Mouse (Mus musculus): ENCODE data around the gene Spon1. TPM values are rescaled to one million over a fixed set of nuclear protein-coding genes. Genes with fewer than 3 reads are reported as not detected.
A peak's percentile ranks its signal among the peaks of the same experiment; 100 is the strongest.

The Spon1 gene
- total and polyA plus RNA-seq, 3 experiments, result not detected

- Histone ChIP-seq H3K79me2 (replicated peaks; ENCODE audit: control insufficient read depth, extremely low read depth, insufficient read depth, poor library complexity, severe bottlenecking) (no peaks in the 10 kb centered on the region), H3K4me1 (ENCODE audit: control insufficient read depth in 1 of 2, insufficient read depth in 2 of 2) (no peaks in the 10 kb centered on the region), H3K4me3 (replicated peaks in 1 of 3; ENCODE audit: low read depth in 2 of 3, low read length in 2 of 3, poor library complexity in 1 of 3) (no peak overlapping the region), H3K36me3 (replicated peaks in 1 of 2; ENCODE audit: control insufficient read depth in 1 of 2, insufficient read depth in 1 of 2, low read length in 1 of 2) (no peaks in the 10 kb centered on the region), H3K27ac (ENCODE audit: insufficient read depth, low read depth) (no peak overlapping the region), H3K4me2 (ENCODE audit: insufficient read depth, low read depth, poor library complexity, severe bottlenecking) (no peak overlapping the region), H3K27me3 (replicated peaks) (peaks cover 10% of the 10 kb centered on the region), H3K9ac (ENCODE audit: insufficient read depth, low read depth) (no peak overlapping the region), H3K9me3 (replicated peaks; ENCODE audit: low read length) (no peaks in the 10 kb centered on the region)
- no peak for TF ChIP-seq GABPA (IDR thresholded peaks at IDR 0.05; ENCODE audit: insufficient replicate concordance, low read depth, low read length)
- no peak for TF ChIP-seq POLR2AphosphoS2 (IDR thresholded peaks at IDR 0.05; ENCODE audit: low read depth, low read length)
- TF ChIP-seq MYC (IDR thresholded peaks at IDR 0.05; ENCODE audit: low read depth, low read length), result peak; percentile 59; the same call in 1 of the 2 replicates
- no peak for TF ChIP-seq ZKSCAN1 (IDR thresholded peaks at IDR 0.05; ENCODE audit: borderline replicate concordance, low read depth, low read length)
- no peak for TF ChIP-seq EP300 (IDR thresholded peaks at IDR 0.05; ENCODE audit: low read length)
- no peak for TF ChIP-seq MXI1 (IDR thresholded peaks at IDR 0.05; ENCODE audit: low read depth, low read length)
- no peak for TF ChIP-seq NRF1 (IDR thresholded peaks at IDR 0.05; ENCODE audit: low read depth, low read length)
- TF ChIP-seq RAD21 (IDR thresholded peaks at IDR 0.05; ENCODE audit: low read depth, low read length), result peak; percentile 85
- TF ChIP-seq KAT2A (IDR thresholded peaks at IDR 0.05; ENCODE audit: insufficient replicate concordance, low read length), result no peak
- no peak for TF ChIP-seq MAZ (IDR thresholded peaks at IDR 0.05; ENCODE audit: low read depth, low read length)
- TF ChIP-seq MAFK (IDR thresholded peaks at IDR 0.05; ENCODE audit: insufficient replicate concordance, low read length), result no peak
- TF ChIP-seq POLR2A (IDR thresholded peaks at IDR 0.05; ENCODE audit: low read depth, low read length), result no peak
- TF ChIP-seq CHD1 (IDR thresholded peaks at IDR 0.05; ENCODE audit: low read depth, low read length), result no peak
- no peak for TF ChIP-seq TBP (conservative IDR thresholded peaks at IDR 0.05; ENCODE audit: low read depth, low read length)
- peak; percentile 57 for TF ChIP-seq MAX (IDR thresholded peaks at IDR 0.05; ENCODE audit: low read length)
- TF ChIP-seq JUN (IDR thresholded peaks at IDR 0.05; ENCODE audit: insufficient read depth, low read depth, low read length), result no peak
- peak; percentile 60 for TF ChIP-seq USF2 (conservative IDR thresholded peaks at IDR 0.05; ENCODE audit: low read depth, low read length)
- peak; percentile 72 for TF ChIP-seq ZC3H11A (IDR thresholded peaks at IDR 0.05; ENCODE audit: low read depth, low read length)
- no peak for TF ChIP-seq NELFE (IDR thresholded peaks at IDR 0.05; ENCODE audit: low read depth, low read length)
- no peak for TF ChIP-seq RCOR1 (conservative IDR thresholded peaks at IDR 0.05; ENCODE audit: low read depth, low read length)
- TF ChIP-seq IRF4 (IDR thresholded peaks at IDR 0.05; ENCODE audit: low read depth, low read length), result peak; percentile 31; the same call in 1 of the 2 replicates
- peak; percentile 97 for TF ChIP-seq SMC3 (IDR thresholded peaks at IDR 0.05; ENCODE audit: low read depth, low read length)
- TF ChIP-seq MEF2A (IDR thresholded peaks at IDR 0.05; ENCODE audit: borderline replicate concordance, low read depth, low read length), result no peak
- TF ChIP-seq USF1 (IDR thresholded peaks at IDR 0.05; ENCODE audit: low read depth, low read length), result peak; percentile 65
- TF ChIP-seq BHLHE40 (IDR thresholded peaks at IDR 0.05; ENCODE audit: low read depth, low read length), result no peak
- no peak for TF ChIP-seq ZMIZ1 (IDR thresholded peaks at IDR 0.05; ENCODE audit: low read depth, low read length)
- no peak for TF ChIP-seq E2F4 (IDR thresholded peaks at IDR 0.05; ENCODE audit: insufficient replicate concordance, low read depth, low read length)
- no peak for TF ChIP-seq CHD2 (IDR thresholded peaks at IDR 0.05; ENCODE audit: low read length)
- no peak for TF ChIP-seq JUND (conservative IDR thresholded peaks at IDR 0.05; ENCODE audit: low read depth, low read length)
- TF ChIP-seq ETS1 (conservative IDR thresholded peaks at IDR 0.05; ENCODE audit: low read depth, low read length), result no peak
- no peak for TF ChIP-seq UBTF (IDR thresholded peaks at IDR 0.05; ENCODE audit: low read depth, low read length)
- peak; percentile 95 to 100 for TF ChIP-seq CTCF (conservative IDR thresholded peaks at IDR 0.05 in 1 of 2, IDR thresholded peaks at IDR 0.05 in 1 of 2; ENCODE audit: low read depth in 2 of 2, low read length in 2 of 2)
- no peak for TF ChIP-seq ZNF384 (IDR thresholded peaks at IDR 0.05; ENCODE audit: low read depth, low read length)
- TF ChIP-seq SIN3A (IDR thresholded peaks at IDR 0.05; ENCODE audit: low read length), result no peak
- no peak for TF ChIP-seq HCFC1 (IDR thresholded peaks at IDR 0.05; ENCODE audit: low read depth, low read length)
- TF ChIP-seq TCF12 (IDR thresholded peaks at IDR 0.05; ENCODE audit: low read depth, low read length), result no peak
- TF ChIP-seq ELF1 (IDR thresholded peaks at IDR 0.05; ENCODE audit: low read depth, low read length), result no peak
- no peak for TF ChIP-seq PAX5 (IDR thresholded peaks at IDR 0.05; ENCODE audit: low read length)
- dilution Hi-C loops (cut with MboI; ENCODE audit: extremely low pct_ligation_motif_present, extremely low pct_unique_long_range_greater_than_20kb, low sequenced_read_pairs), result no loop called here
- in situ Hi-C loops (cut with MboI; ENCODE audit: low pct_ligation_motif_present, low pct_unique_long_range_greater_than_20kb, low sequenced_read_pairs), result no loop called here
- peak; percentile 55 for DNase-seq (ENCODE audit: extremely low read depth)
Observed at GRCm38 (mm10) chr7:113759212-113759611, 6.6 kb upstream of the Spon1 start.
